Comparison of ENCODE assay signal across 8 mouse cellular contexts in genomic region chr10:42273760-42274691, GRCm38 (mm10). TPM values are rescaled to one million over a fixed set of nuclear protein-coding genes. Genes with fewer than 3 reads are reported as not detected.
DNase-seq lines count a peak whose midpoint lies in the region; ATAC-seq and TF ChIP-seq lines count a peak whose summit lies in the region.

No protein-coding gene starts in this region.

- peak overlapping the region; percentile 99 for H3K4me2 ChIP-seq in forebrain, embryonic 12.5 days
- H3K4me2 ChIP-seq in intestine, embryonic 15.5 days (replicated peaks), result peak overlapping the region; percentile 94
- H3K4me2 ChIP-seq in liver, embryonic 15.5 days, result peak overlapping the region; percentile 100
- peak overlapping the region; percentile 98 for H3K4me2 ChIP-seq in neural tube, embryonic 13.5 days

- no peak for TF ChIP-seq POLR2A in brain, embryonic 14.5 days (IDR thresholded peaks at IDR 0.05; ENCODE audit: borderline replicate concordance, extremely low read depth, insufficient read depth, insufficient read length, poor library complexity, severe bottlenecking)

- H3K9me3 ChIP-seq in forebrain, embryonic 12.5 days, result no peaks in the 10 kb centered on the region
- H3K9me3 ChIP-seq in intestine, embryonic 15.5 days, result no peaks in the 10 kb centered on the region
- no peaks in the 10 kb centered on the region for H3K9me3 ChIP-seq in liver, embryonic 15.5 days (replicated peaks)
- H3K9me3 ChIP-seq in neural tube, embryonic 13.5 days, result no peaks in the 10 kb centered on the region

- H3K27me3 ChIP-seq in forebrain, embryonic 12.5 days, result peaks cover 34% of the 10 kb centered on the region
- no peaks in the 10 kb centered on the region for H3K27me3 ChIP-seq in intestine, embryonic 15.5 days (replicated peaks)
- H3K27me3 ChIP-seq in liver, embryonic 15.5 days, result no peaks in the 10 kb centered on the region
- H3K27me3 ChIP-seq in neural tube, embryonic 13.5 days, result peaks cover 16% of the 10 kb centered on the region; the same call in 1 of the 2 replicates

- H3K36me3 ChIP-seq in forebrain, embryonic 12.5 days (replicated peaks), result no peaks in the 10 kb centered on the region
- no peaks in the 10 kb centered on the region; the same call in 1 of the 2 replicates for H3K36me3 ChIP-seq in intestine, embryonic 15.5 days
- peaks cover 53% of the 10 kb centered on the region for H3K36me3 ChIP-seq in liver, embryonic 15.5 days (replicated peaks)
- no peaks in the 10 kb centered on the region for H3K36me3 ChIP-seq in neural tube, embryonic 13.5 days

- peak overlapping the region; percentile 86 for H3K4me3 ChIP-seq in forebrain, embryonic 12.5 days (replicated peaks)
- H3K4me3 ChIP-seq in intestine, embryonic 15.5 days (replicated peaks), result peak overlapping the region; percentile 72
- peak overlapping the region; percentile 95 for H3K4me3 ChIP-seq in liver, embryonic 15.5 days (replicated peaks)
- peak overlapping the region; percentile 83 for H3K4me3 ChIP-seq in neural tube, embryonic 13.5 days

- no peak for ATAC-seq in forebrain, embryonic 12.5 days (ENCODE audit: low FRiP score)
- ATAC-seq in intestine, embryonic 15.5 days, result peak; percentile 5; the same call in 1 of the 2 replicates
- peak; percentile 52 for ATAC-seq in liver, embryonic 15.5 days (ENCODE audit: insufficient read depth)
- ATAC-seq in neural tube, embryonic 13.5 days (ENCODE audit: low read depth), result no peak

- peaks cover 40% of the 10 kb centered on the region for H3K4me1 ChIP-seq in forebrain, embryonic 12.5 days
- peaks cover 49% of the 10 kb centered on the region for H3K4me1 ChIP-seq in intestine, embryonic 15.5 days (replicated peaks)
- peaks cover 63% of the 10 kb centered on the region for H3K4me1 ChIP-seq in liver, embryonic 15.5 days (replicated peaks)
- H3K4me1 ChIP-seq in neural tube, embryonic 13.5 days (replicated peaks), result peaks cover 48% of the 10 kb centered on the region

- H3K27ac ChIP-seq in forebrain, embryonic 12.5 days, result no peak overlapping the region
- H3K27ac ChIP-seq in intestine, embryonic 15.5 days, result peak overlapping the region; percentile 34; the same call in 1 of the 2 replicates
- peak overlapping the region; percentile 96 for H3K27ac ChIP-seq in liver, embryonic 15.5 days (replicated peaks)
- no peak overlapping the region for H3K27ac ChIP-seq in neural tube, embryonic 13.5 days (replicated peaks)

- peak; percentile 36 to 44 for DNase-seq in left cerebral cortex, adult 18-20 months (ENCODE audit: low spot score in 2 of 2)
- no peak for DNase-seq in left cerebral cortex, adult 11 months (ENCODE audit: low spot score)
- peak; percentile 28 for DNase-seq in brain, embryonic 14.5 days (ENCODE audit: low read depth)
- DNase-seq in urinary bladder, postnatal 14 days (ENCODE audit: low spot score), result peak; percentile 54

- H3K9ac ChIP-seq in forebrain, embryonic 12.5 days, result peak overlapping the region; percentile 79
- peak overlapping the region; percentile 83 for H3K9ac ChIP-seq in intestine, embryonic 15.5 days
- H3K9ac ChIP-seq in liver, embryonic 15.5 days, result peak overlapping the region; percentile 98
- peak overlapping the region; percentile 89 for H3K9ac ChIP-seq in neural tube, embryonic 13.5 days

- TF ChIP-seq CTCF in brain, embryonic 14.5 days (IDR thresholded peaks at IDR 0.05; ENCODE audit: borderline replicate concordance, extremely low read depth, insufficient read depth, insufficient read length), result no peak

- 4% methylated on average over 21 of the region's 21 CpGs for WGBS in forebrain, embryonic 12.5 days
- 18% methylated on average over 21 of the region's 21 CpGs for WGBS in intestine, embryonic 15.5 days
- 3% methylated on average over 21 of the region's 21 CpGs for WGBS in liver, embryonic 15.5 days (ENCODE audit: insufficient replicate concordance)
- WGBS in neural tube, embryonic 13.5 days, result 7% methylated on average over 21 of the region's 21 CpGs

RNA-seq across cellular contexts. Expression of gene Foxo3, which starts 2.5 kb away (rescaled TPM):
- total RNA-seq in left cerebral cortex, adult 18-20 months (2021), result 10 to 100 TPM; 71.8 to 72.4 TPM
- 9.5 and 14.6 TPM in 2 replicates for polyA plus RNA-seq in brain, embryonic 14.5 days (2012; rRNA removed)
- polyA plus RNA-seq in forebrain, embryonic 12.5 days (2016; fragmentation: Nextera tagmentation; extraction: Ambion mirVana), result 3.1 TPM in 2 replicates
- 6.4 and 7.6 TPM in 2 replicates for polyA plus RNA-seq in intestine, embryonic 15.5 days (2015; fragmentation: Nextera tagmentation; extraction: Ambion mirVana)
- polyA plus RNA-seq in liver, embryonic 15.5 days (2015; fragmentation: Nextera tagmentation; extraction: Ambion mirVana), result 15.1 and 15.9 TPM in 2 replicates
- 4.2 and 4.9 TPM in 2 replicates for polyA plus RNA-seq in neural tube, embryonic 13.5 days (2015; fragmentation: Nextera tagmentation; extraction: Ambion mirVana)

Comparison
In these comparisons a context has a peak if more than half of its experiments do, and no peak if none do; other contexts are left out.
1. ATAC-seq: peak in intestine, embryonic 15.5 days (single experiment) and liver, embryonic 15.5 days (single experiment); none in forebrain, embryonic 12.5 days (single experiment) and neural tube, embryonic 13.5 days (single experiment).
2. H3K27ac ChIP-seq: peak in intestine, embryonic 15.5 days (single experiment) and liver, embryonic 15.5 days (single experiment); none in forebrain, embryonic 12.5 days (single experiment) and neural tube, embryonic 13.5 days (single experiment).
3. Peak in every context shown above with its lines, with median percentiles within 50 percentile points of each other: H3K4me2 ChIP-seq, H3K4me3 ChIP-seq and H3K9ac ChIP-seq.